Mouse (Mus musculus) C2C12 (cell line): ENCODE data around the gene Psmd9. TPM values are rescaled to one million over a fixed set of nuclear protein-coding genes. Genes with fewer than 3 reads are reported as not detected.

Source experiments
- H3K27me3 ChIP-seq: one replicate; pipeline ENCODE4 v1.6.1; 2011; ENCODE audit not compliant: control insufficient read depth, insufficient read depth, insufficient read length
- H3K36me3 ChIP-seq: one replicate; pipeline ENCODE4 v1.6.1; 2011; ENCODE audit not compliant: control insufficient read depth, insufficient read depth
- H3K4me3 ChIP-seq: one replicate; pipeline ENCODE4 v1.5.1; 2011; ENCODE audit warnings: mild to moderate bottlenecking, control low read depth; ENCODE audit not compliant: poor library complexity, insufficient read depth, severe bottlenecking
- H3K79me2 ChIP-seq: one replicate; pipeline ENCODE4 v1.6.1; 2011; ENCODE audit not compliant: control insufficient read depth, insufficient read depth
- H3K79me3 ChIP-seq: one replicate; pipeline ENCODE4 v1.6.1; 2011; ENCODE audit warnings: low read depth, control low read depth
- H3ac ChIP-seq: one replicate; pipeline ENCODE3; 2011; ENCODE audit warnings: low read depth; ENCODE audit not compliant: control insufficient read depth, insufficient read length
- CEBPB ChIP-seq: IDR thresholded peaks from one replicate; pipeline ENCODE4 v1.6.1; 2011; ENCODE audit warnings: low read depth, mild to moderate bottlenecking, control low read depth, moderate library complexity
- CTCF ChIP-seq: IDR thresholded peaks from one replicate; pipeline ENCODE4 v1.5.1; 2011; ENCODE audit not compliant: control insufficient read depth, insufficient read depth, insufficient read length
- FOSL1 ChIP-seq: IDR thresholded peaks from one replicate; pipeline ENCODE4 v1.8.0; 2011; ENCODE audit warnings: mild to moderate bottlenecking, low read length; ENCODE audit not compliant: poor library complexity, insufficient read depth, severe bottlenecking
- MAX ChIP-seq: IDR thresholded peaks from one replicate; pipeline ENCODE4 v1.6.1; 2011; ENCODE audit warnings: mild to moderate bottlenecking, control low read depth
- MYOD1 ChIP-seq: IDR thresholded peaks from one replicate; pipeline ENCODE4 v1.6.1; 2011; ENCODE audit warnings: low read depth; ENCODE audit not compliant: control insufficient read depth, insufficient read length
- MYOG ChIP-seq: IDR thresholded peaks from one replicate; pipeline ENCODE4 v1.6.1; 2011; ENCODE audit not compliant: control insufficient read depth, insufficient read length; ENCODE audit errors: extremely low read depth
- USF1 ChIP-seq: IDR thresholded peaks from one replicate; pipeline ENCODE4 v1.6.1; 2011; ENCODE audit warnings: low read depth, mild to moderate bottlenecking, control low read depth, moderate library complexity
- long read RNA-seq, 2 experiments: library from polyadenylated mRNA; unstranded; transcript quantifications; one replicate each; pipeline ENCODE4 v2.0.0; 2019 to 2020
- polyA plus RNA-seq: library from polyadenylated mRNA; unstranded; fragments of >200 nt; fragmentation: generic; extraction: Trizol; gene quantifications from one replicate; pipeline ENCODE4 v1.2.1, GENCODE M21; 2012; ENCODE audit warnings: missing spikeins

Gene Psmd9
- polyA plus RNA-seq, result 33.2 TPM
- long read RNA-seq, experiment 1, transcript Psmd9-201 (6 exons, 2,597 nt), result major isoform, 56 of 60 reads
- long read RNA-seq, experiment 1, partial matches to known transcripts, result 2 of 60 reads
- long read RNA-seq, experiment 1, other reads (novel, unspliced or antisense), result 2 of 60 reads
- long read RNA-seq, experiment 2, transcript Psmd9-201 (6 exons, 2,597 nt), result major isoform, 90 of 102 reads
- long read RNA-seq, experiment 2, partial matches to known transcripts, result 5 of 102 reads
- long read RNA-seq, experiment 2, other reads (novel, unspliced or antisense), result 6 of 102 reads

GRCm38 (mm10) chr5:123169284-123169683 lies at the start of gene Psmd9:
TSS of gene Psmd9 (plus strand) at chr5:123169413.
- no peaks in the 10 kb centered on the region for H3K27me3 ChIP-seq
- H3K79me3 ChIP-seq, result no peaks in the 10 kb centered on the region
- H3K36me3 ChIP-seq, result peaks cover 9% of the 10 kb centered on the region
- no peaks in the 10 kb centered on the region for H3K79me2 ChIP-seq
- H3ac ChIP-seq, result no peak within 1 kb of the TSS
- no peak within 1 kb of the TSS for H3K4me3 ChIP-seq
- TF ChIP-seq MAX (no peak), USF1 (no peak), CTCF (no peak), CEBPB (no peak), MYOD1 (no peak), MYOG (no peak), FOSL1 (no peak)

GRCm38 (mm10) chr5:123120624-123121215 lies 48.5 kb upstream of the Psmd9 start:
- Histone ChIP-seq H3K79me3 (no peaks in the 10 kb centered on the region), H3K4me3 (no peak overlapping the region), H3K27me3 (no peaks in the 10 kb centered on the region), H3K79me2 (no peaks in the 10 kb centered on the region), H3ac (no peak overlapping the region), H3K36me3 (no peaks in the 10 kb centered on the region)
- TF ChIP-seq USF1, result no peak
- TF ChIP-seq CTCF, result no peak
- TF ChIP-seq MYOG, result no peak
- TF ChIP-seq MYOD1, result no peak
- TF ChIP-seq MAX, result no peak
- no peak for TF ChIP-seq FOSL1
- no peak for TF ChIP-seq CEBPB

- Histone ChIP-seq H3K4me3 (no peak overlapping the region), H3K79me3 (no peaks in the 10 kb centered on the region), H3K36me3 (no peaks in the 10 kb centered on the region), H3ac (no peak overlapping the region), H3K79me2 (no peaks in the 10 kb centered on the region), H3K27me3 (no peaks in the 10 kb centered on the region)
- TF ChIP-seq MYOG (no peak), CTCF (peak; percentile 1), MAX (no peak), MYOD1 (peak; percentile 25), USF1 (no peak), CEBPB (no peak), FOSL1 (no peak)
Observed at GRCm38 (mm10) chr5:123122181-123122580, 47.0 kb upstream of the Psmd9 start.

DNA sequence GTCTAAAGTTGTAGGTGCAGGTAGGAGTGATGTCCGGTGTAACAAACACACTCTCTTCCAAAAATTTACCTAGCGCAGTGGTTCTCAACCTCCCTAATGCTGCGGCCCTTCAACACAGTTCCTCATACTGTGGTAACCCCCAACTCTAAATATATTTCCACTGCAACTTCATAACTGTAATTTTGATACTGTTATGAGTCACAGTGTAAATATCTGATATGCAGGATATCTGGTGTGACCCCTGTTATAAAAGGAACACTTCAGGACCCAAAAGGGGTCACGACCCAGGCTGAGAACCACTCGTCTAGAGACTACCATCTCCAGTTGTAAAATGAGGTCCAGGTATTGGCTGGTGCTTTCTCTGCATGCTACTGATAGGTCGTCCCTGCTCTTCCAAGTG lies 44.1 kb upstream of the Psmd9 start:
- Histone ChIP-seq H3ac (no peak overlapping the region), H3K79me3 (no peaks in the 10 kb centered on the region), H3K36me3 (no peaks in the 10 kb centered on the region)

DNA sequence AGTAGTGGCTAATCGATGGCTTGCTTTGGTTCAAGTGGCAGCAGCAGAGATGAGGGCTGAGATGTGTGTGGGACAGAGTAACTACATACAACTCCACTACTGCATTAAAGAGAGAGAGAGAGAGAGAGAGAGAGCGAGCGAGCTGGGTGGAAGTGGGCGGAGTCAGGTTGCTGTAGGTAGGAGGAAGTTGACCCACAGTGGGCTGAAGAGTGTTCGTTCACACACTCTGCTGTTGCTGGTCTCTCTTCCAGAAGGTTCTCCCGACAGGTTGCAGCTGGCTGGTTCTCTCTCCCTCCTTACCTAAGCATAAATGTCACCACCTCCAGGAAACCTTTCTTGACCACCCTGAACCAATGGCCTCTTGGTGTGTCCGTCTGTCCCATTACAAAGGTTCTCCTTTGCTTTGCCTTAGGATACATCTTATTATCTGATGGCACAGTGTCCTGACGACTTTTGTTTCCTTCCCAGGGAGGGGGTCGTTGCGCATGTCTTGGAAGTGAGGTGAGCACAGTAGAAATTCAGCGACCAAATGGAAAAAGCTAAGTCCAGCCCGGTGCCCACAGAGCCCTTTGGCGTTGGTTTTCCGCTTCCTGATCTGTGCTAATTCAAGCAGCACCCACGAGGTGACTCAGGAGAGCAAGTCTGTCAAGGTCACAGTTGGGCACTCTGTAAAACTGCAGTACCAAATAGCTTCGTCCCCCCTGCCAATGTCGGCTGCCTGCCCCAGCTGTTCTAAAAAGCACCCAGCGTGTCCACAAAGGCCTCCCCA lies 43.4 kb upstream of the Psmd9 start:
- Histone ChIP-seq H3K27me3 (no peaks in the 10 kb centered on the region), H3K36me3 (no peaks in the 10 kb centered on the region), H3ac (no peak overlapping the region), H3K79me3 (no peaks in the 10 kb centered on the region), H3K79me2 (no peaks in the 10 kb centered on the region), H3K4me3 (no peak overlapping the region)
- TF ChIP-seq FOSL1, result no peak
- no peak for TF ChIP-seq CTCF
- TF ChIP-seq USF1, result no peak
- no peak for TF ChIP-seq MYOG
- no peak for TF ChIP-seq CEBPB
- TF ChIP-seq MAX, result no peak
- no peak for TF ChIP-seq MYOD1

More for the DNA sequence above, 44.1 kb upstream of the Psmd9 start:
- Histone ChIP-seq H3K27me3 (no peaks in the 10 kb centered on the region), H3K79me2 (no peaks in the 10 kb centered on the region), H3K4me3 (no peak overlapping the region)
- TF ChIP-seq CTCF (no peak), MYOD1 (no peak), USF1 (no peak), FOSL1 (no peak), MYOG (no peak), CEBPB (no peak), MAX (no peak)
